Mouse (Mus musculus) lung, postnatal 14 days (tissue): ENCODE measurements at regions not wholly inside any gene's neighbourhood (a gene's known extent, or its start where the extent isn't known, plus 50 kb on each side); places are given as distances from the start of the nearest gene placed in this dataset.

ENCODE experiments used
- DNase-seq: peaks from one replicate; pipeline ENCODE4 v3.0.0; 2021

GRCm38 (mm10) chr10:111831105-111831504, 141.4 kb upstream of the Krr1 start:
- DNase-seq: no peak

- DNase-seq: no peak
Observed at GRCm38 (mm10) chr10:111833611-111834010, 138.9 kb upstream of the Krr1 start.

GRCm38 (mm10) chr10:111834280-111834679, 138.2 kb upstream of the Krr1 start:
- DNase-seq: no peak

- DNase-seq: peak; percentile 32
Observed at GRCm38 (mm10) chr10:111834925-111835823, 137.3 kb upstream of the Krr1 start.

- DNase-seq: no peak
Observed at GRCm38 (mm10) chr10:111836191-111836590, 136.3 kb upstream of the Krr1 start.

- no peak for DNase-seq
Observed at GRCm38 (mm10) chr10:111836802-111837201, 135.7 kb upstream of the Krr1 start.

GRCm38 (mm10) chr10:111842321-111842775, 130.1 kb upstream of the Krr1 start:
- no peak for DNase-seq

GRCm38 (mm10) chr10:111842896-111843295, 129.6 kb upstream of the Krr1 start:
- DNase-seq: no peak

GRCm38 (mm10) chr10:111843301-111843700, 129.2 kb upstream of the Krr1 start:
- DNase-seq: no peak

- no peak for DNase-seq
Observed at GRCm38 (mm10) chr10:111844144-111844543, 128.3 kb upstream of the Krr1 start.

- DNase-seq: no peak
Observed at GRCm38 (mm10) chr10:111845946-111846345, 126.5 kb upstream of the Krr1 start.

GRCm38 (mm10) chr10:111854254-111854653, 118.2 kb upstream of the Krr1 start:
- DNase-seq: no peak

GRCm38 (mm10) chr10:111855496-111855895, 117.0 kb upstream of the Krr1 start:
- DNase-seq: no peak

- no peak for DNase-seq
Observed at GRCm38 (mm10) chr10:111858403-111858802, 114.1 kb upstream of the Krr1 start.

GRCm38 (mm10) chr10:111865286-111865830, 107.1 kb upstream of the Krr1 start:
- no peak for DNase-seq

- no peak for DNase-seq
Observed at GRCm38 (mm10) chr10:111867102-111867501, 105.4 kb upstream of the Krr1 start.

- DNase-seq: no peak
Observed at GRCm38 (mm10) chr10:111867538-111867937, 104.9 kb upstream of the Krr1 start.

GRCm38 (mm10) chr10:111880354-111880753, 92.1 kb upstream of the Krr1 start:
- no peak for DNase-seq

- no peak for DNase-seq
Observed at GRCm38 (mm10) chr10:111881339-111882211, 90.9 kb upstream of the Krr1 start.

- no peak for DNase-seq
Observed at GRCm38 (mm10) chr10:111882521-111882920, 89.9 kb upstream of the Krr1 start.

GRCm38 (mm10) chr10:111884701-111885100, 87.8 kb upstream of the Krr1 start:
- DNase-seq: no peak

- DNase-seq: no peak
Observed at GRCm38 (mm10) chr10:111889111-111889510, 83.4 kb upstream of the Krr1 start.

GRCm38 (mm10) chr10:111893489-111893888, 79.0 kb upstream of the Krr1 start:
- DNase-seq: peak; percentile 37
